Mouse (Mus musculus) forelimb bud, embryonic 11.5 days (tissue): Measurements from ENCODE around the gene Pkp4.

ENCODE experiments used
- DNase-seq: peaks from one replicate; pipeline ENCODE4 v3.0.0-alpha.2; 2012; ENCODE audit warnings: low read depth, low spot score

The Pkp4 gene

DNA sequence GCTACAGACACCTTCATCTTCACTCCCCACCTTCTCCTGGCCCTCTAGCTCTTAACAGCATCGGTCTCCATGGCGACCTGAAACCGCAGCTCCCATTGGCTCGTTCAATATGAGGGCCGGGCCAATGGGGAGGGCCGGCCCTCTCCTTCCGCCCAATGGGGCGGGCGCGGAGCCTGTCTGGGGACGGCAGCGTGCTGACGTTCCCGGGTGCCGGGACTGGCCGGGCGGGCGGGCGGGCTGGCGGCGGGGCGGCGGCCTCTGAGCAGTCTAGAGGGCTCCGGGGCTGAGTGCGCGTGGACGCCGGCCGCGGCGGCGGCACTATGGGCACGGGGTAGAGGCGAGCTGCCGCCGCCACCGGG is at the start of gene Pkp4, which contains the start of gene Ccdc148:
Gene Pkp4, plus strand, starts transcription at position 246 of the 359 bp plus-strand sequence.
Gene Ccdc148, minus strand, starts transcription at position 79 of the 359 bp plus-strand sequence.
- DNase-seq: peak; percentile 94

DNA sequence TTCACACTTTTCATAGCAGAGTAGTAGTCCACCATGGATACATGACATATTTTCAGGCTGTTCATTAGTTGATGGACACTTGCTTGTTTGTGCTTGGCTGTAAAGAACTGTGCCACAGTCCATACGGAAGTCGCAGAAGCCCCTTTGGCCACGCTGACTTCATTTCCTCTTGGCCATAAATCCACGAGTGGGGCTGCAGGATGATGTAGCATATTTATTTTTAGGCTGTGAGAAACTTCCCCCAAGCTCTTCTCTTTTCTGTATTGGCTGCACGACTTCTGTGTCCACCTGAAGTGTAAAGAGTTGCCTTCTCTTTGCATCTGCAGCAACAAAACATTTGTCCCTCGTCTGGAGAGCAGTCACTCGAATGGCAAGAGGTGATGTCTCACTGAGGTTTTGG is 31.6 kb upstream of the Pkp4 start:
- no peak for DNase-seq

- no peak for DNase-seq
Observed at GRCm38 (mm10) chr2:59129821-59130220, 30.8 kb upstream of the Pkp4 start.

DNA sequence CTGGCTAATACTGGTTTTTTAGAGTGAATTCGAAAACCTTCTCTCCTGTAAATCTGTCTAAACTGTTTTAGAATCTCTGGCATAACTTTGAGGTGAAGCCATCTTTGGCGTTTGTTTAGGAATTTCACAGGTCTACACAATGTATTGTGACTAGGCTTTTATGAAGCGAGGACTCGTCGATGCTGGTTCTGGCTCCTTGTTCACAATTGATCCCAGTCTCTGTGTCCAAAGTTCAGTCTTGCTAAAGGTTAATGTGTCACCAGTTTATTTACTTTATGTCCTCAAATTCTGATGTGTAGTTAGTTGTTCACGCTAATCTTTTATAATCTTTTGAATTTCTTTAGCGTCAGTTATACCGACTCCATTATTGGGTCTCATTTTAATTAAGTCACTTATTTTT is 29.6 kb upstream of the Pkp4 start:
- DNase-seq: no peak

- no peak for DNase-seq
Observed at GRCm38 (mm10) chr2:59155428-59155827, 5.2 kb upstream of the Pkp4 start.

GRCm38 (mm10) chr2:59158117-59158516 is 2.5 kb upstream of the Pkp4 start:
- DNase-seq: no peak

DNA sequence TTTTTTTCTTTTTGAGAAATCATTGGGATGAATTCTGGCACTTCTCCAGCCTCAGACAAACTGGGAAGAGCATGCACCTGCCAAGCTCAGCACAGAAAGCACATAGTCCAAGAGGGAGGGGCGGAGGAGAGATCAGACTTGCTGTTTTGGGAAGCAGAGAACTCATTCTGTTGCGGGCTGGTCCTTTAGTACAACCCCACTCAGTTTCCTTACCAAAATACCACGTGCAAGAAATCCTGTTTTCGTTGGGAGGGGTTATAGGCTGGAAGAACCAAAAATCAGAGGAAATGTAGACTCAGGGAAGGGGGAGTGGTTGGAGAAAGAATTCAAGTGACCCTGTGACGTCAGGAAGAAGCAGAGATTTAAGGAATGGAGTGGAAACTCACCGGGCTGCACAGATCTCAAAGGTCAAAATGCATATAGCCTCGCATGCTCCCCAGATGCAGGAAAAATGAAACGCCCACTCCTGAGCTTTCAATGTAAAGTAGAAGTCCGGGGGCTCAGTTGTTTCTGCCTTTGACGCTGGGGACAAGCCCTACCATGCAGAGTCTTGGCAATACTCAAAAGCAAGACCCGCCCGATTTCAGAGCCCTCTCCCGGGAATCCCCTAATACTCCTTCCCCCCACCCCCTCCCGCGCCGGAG is 567 bp upstream of the Pkp4 start:
- DNase-seq: no peak

DNA sequence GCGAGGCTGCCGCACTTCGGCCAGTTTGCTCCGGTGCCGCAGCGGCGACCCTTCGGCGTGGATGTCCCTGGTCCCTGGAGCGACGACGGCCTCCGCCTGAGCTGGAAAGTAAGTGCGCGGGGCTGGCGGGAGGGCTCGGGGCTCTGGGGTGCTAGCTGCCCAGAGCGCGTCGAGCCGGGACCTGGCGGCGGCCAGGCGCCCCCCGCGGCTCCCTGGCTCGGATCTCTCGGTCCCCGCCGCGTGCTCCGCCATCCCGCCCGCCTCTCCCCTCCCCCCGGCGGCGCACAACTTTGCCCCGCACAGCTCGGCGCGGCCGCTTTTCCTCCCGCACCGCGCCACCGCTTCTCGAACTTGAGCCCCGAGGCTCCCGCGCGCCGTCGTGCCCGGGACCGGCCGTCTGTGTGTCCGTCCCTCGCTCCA is 381 bp downstream of the Pkp4 start:
- peak; percentile 7 for DNase-seq

DNA sequence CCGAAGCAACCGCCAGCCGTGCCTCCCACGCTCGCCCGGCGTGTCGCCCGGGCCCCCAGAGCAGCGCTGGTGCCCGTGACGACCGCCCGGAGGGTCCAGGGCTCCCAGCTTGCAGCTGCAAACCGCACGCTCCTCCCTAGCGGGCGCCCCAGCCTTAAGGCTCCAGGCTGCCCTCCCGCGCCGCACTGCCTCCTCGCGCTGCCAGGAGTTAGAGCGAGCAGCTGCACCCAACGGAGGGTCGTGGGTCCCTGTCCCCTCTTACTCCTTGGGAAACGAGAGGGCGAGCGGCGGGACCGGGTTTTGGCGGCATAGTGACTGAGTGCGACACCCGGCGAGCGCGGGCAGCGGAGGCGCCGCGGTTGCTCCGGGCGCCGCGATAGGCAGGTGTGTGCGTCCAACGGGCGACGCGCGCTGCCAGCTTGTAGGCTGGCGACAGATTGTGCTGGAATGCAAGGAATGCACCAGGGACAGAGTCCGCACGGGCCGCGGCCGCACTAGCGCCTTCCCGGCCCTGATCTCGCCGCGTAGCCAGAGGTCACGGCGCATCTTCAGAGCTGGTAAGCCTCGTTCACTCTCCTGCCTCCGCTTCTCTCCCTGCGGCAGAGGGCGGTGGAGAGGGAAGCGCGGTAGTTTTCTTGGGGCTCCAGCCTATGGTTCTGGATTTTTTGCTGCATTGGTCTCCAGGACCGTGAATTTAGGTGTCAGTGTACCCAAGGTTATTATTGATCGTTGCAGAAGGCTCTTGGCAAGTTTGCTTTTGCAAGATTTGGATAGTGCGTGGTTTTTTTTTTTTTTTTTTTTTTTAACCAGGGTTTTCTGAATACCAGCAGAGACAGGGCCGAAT is 1.0 kb downstream of the Pkp4 start:
- DNase-seq: peak; percentile 60

DNA sequence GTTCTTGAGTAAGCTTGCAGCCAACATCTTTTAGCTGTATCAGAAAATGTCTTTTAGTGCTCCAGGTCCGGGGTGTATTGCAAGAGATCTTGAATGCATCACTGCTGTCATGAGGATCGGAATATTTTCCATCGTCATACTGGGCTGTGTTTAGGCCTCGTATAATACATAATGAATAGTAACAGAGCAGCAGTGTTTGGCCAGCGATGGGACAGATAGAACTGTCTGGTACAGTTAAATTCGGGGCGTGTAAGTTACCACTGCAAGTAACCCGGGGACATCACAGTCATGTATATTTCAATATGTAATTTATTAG is 1.6 kb downstream of the Pkp4 start:
- no peak for DNase-seq

- DNase-seq: no peak
Observed at GRCm38 (mm10) chr2:59166976-59167375, 6.3 kb downstream of the Pkp4 start.

DNA sequence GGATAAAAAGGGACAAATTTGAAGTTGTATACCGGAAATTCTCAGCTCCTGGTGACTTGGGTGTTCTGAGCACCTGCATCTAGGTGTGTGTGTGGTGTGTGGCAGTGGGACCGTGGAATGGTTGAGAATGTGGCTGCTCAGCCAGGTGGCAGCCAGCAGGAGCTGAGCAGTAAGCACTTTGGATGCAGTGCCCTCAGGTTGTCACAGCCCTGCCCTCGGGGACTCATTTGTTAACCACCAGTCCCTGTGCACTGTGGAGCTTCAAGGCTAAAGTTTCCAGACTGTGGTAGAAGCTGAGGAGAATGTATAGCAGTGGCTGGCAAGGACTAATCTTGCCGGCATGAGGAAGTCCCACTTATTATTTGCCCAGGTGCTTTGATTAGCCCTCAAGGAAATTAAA is 7.2 kb downstream of the Pkp4 start:
- no peak for DNase-seq

GRCm38 (mm10) chr2:59169572-59170207 is 9.0 kb downstream of the Pkp4 start:
- no peak for DNase-seq

DNA sequence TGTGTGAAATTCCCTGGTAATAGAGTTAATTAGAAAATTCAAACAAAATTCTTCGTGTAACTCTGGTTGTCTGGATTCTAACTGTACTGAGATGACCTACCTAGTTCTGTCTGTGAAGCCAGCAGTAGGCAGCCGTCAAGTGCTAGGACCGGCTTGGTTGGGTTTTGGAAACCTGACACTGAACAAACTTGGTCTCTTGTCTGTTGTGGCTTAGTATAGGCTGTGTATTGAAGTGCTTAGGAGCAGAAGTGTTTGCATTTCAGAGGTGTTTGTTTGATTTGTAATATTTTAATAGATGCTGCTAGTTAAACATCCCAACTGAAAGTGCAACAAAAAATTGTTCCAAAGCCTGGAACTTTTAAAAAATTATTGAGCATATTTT is 9.5 kb downstream of the Pkp4 start:
- no peak for DNase-seq

- DNase-seq: no peak
Observed at GRCm38 (mm10) chr2:59170593-59170992, 9.9 kb downstream of the Pkp4 start.

- no peak for DNase-seq
Observed at GRCm38 (mm10) chr2:59171533-59171932, 10.9 kb downstream of the Pkp4 start.

DNA sequence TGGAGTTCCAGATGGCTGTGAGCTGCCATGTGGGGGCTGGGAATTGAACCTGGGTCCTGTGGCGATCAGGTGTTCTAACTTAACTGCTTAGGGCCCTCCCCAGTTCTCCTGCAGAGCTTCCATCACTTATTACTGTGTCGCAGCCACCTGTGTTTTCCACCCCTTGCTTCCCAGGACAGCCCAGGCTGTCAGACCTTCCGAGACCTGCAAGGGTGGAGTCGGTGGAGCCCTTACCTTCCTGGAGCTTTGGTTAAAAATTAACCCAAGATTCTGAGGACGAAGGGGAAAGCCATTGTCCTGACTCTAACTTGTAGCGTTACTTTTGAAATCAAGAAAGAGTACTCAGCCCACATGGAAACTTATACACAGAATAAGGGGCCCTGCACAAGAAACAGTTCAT is 15.3 kb downstream of the Pkp4 start:
- no peak for DNase-seq

- DNase-seq: no peak
Observed at GRCm38 (mm10) chr2:59178191-59178590, 17.5 kb downstream of the Pkp4 start.

GRCm38 (mm10) chr2:59178960-59179359 is 18.3 kb downstream of the Pkp4 start:
- DNase-seq: no peak

DNA sequence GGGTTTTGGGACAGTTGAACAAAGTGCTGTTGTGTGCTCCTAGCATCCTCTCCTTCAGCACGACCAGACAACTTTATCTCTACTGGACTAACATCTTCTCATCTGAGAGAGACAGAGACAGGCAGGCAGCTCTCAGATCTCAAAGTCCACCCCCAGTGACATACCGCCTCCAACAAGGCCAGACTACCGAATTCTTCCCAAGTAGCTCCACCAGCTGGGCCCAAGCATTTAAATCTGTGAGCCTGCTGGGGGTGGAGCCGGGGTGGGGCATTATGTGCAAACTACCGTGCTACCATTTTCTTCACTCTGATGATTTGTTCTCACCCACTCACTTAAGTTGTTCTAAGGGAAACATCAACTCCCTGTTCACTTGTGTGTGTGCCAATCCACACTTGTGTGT is 18.8 kb downstream of the Pkp4 start:
- no peak for DNase-seq

- DNase-seq: no peak
Observed at GRCm38 (mm10) chr2:59181321-59182113, 20.9 kb downstream of the Pkp4 start.

GRCm38 (mm10) chr2:59183541-59183940 is 22.9 kb downstream of the Pkp4 start:
- no peak for DNase-seq
